Mouse (Mus musculus): ENCODE measurements around the gene Siah1a. TPM values are rescaled to one million over a fixed set of nuclear protein-coding genes. Genes with fewer than 3 reads are reported as not detected.

The Siah1a gene
- total and polyA plus RNA-seq, 2 experiments from 2014 or later = 66.1 to 69.7 TPM

GRCm38 (mm10) chr8:86760746-86761145 is 15.0 kb upstream of the Siah1a start:
- WGBS = 75% methylated on average over 6 of the region's 6 CpGs
- DNase-seq (ENCODE audit: low spot score) (no peak), ATAC-seq (no peak)
- Histone ChIP-seq H3K4me3 (ENCODE audit: low read length) (no peak overlapping the region), H3K9me3 (ENCODE audit: low read length) (no peaks in the 10 kb centered on the region), H3K36me3 (ENCODE audit: insufficient read depth, low read length) (no peaks in the 10 kb centered on the region), H3K9ac (replicated peaks; ENCODE audit: low read length) (no peak overlapping the region), H3K4me1 (ENCODE audit: insufficient read depth, low read length) (peaks cover 6% of the 10 kb centered on the region; the same call in 1 of the 2 replicates), H3K27ac (no peak overlapping the region), H3K27me3 (ENCODE audit: insufficient read depth, low read length) (no peaks in the 10 kb centered on the region), H3K4me2 (ENCODE audit: low read depth, low read length) (no peak overlapping the region)
- no peak for TF ChIP-seq CTCF (IDR thresholded peaks at IDR 0.05; ENCODE audit: low read depth)

DNA sequence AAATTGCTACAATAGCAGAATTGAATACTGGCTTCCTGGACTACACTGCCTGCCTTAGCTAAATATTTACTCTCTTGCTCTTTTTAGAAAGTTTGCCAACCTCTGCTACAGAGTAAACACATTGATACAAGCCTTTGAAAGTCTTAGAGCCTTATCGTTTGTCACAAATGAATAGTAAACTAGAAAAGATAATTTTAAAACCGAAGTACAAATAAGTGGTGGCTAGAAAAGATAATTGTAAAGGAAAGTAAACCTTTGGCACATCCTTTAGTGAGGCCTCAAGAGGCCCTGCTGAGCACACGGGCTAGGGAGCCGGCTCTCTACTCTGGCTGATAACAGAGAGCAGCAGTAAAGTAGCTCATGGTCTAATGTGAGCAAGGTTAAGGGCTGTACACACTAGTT is 13.4 kb upstream of the Siah1a start:
- no peaks in the 10 kb centered on the region for H3K27me3 ChIP-seq (ENCODE audit: insufficient read depth, low read length)
- H3K27ac ChIP-seq = no peak overlapping the region
- no peak for ATAC-seq
- no peak for DNase-seq (ENCODE audit: low spot score)
- peaks cover 6% of the 10 kb centered on the region; the same call in 1 of the 2 replicates for H3K4me1 ChIP-seq (ENCODE audit: insufficient read depth, low read length)
- no peaks in the 10 kb centered on the region for H3K9me3 ChIP-seq (ENCODE audit: low read length)
- 61% methylated on average over 4 of the region's 4 CpGs for WGBS
- no peak overlapping the region for H3K4me2 ChIP-seq (ENCODE audit: low read depth, low read length)
- no peak for TF ChIP-seq CTCF (IDR thresholded peaks at IDR 0.05; ENCODE audit: low read depth)
- H3K36me3 ChIP-seq (ENCODE audit: insufficient read depth, low read length) = no peaks in the 10 kb centered on the region
- no peak overlapping the region for H3K9ac ChIP-seq (replicated peaks; ENCODE audit: low read length)
- H3K4me3 ChIP-seq (ENCODE audit: low read length) = no peak overlapping the region

DNA sequence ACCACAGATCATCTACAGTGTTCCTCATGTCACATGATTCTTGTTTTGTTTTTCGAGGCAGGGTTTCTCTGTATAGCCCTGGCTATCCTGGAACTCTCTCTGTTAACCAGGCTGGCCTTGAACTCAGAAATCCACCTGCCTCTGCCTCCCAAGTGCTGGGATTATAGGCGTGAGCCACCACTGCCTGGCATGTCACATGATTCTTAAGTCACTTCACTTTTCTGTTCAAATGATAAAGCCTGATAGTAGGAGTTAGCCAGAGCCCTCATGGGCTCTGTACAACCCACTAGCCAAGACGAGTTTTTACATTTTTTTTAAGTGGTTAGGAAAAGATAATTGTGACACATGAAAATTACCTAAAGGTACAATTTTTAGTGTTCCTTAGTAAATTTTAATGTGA is 12.9 kb upstream of the Siah1a start:
- Histone ChIP-seq H3K36me3 (ENCODE audit: insufficient read depth, low read length) (no peaks in the 10 kb centered on the region), H3K4me3 (ENCODE audit: low read length) (no peak overlapping the region), H3K9ac (replicated peaks; ENCODE audit: low read length) (no peak overlapping the region), H3K27me3 (ENCODE audit: insufficient read depth, low read length) (no peaks in the 10 kb centered on the region), H3K27ac (no peak overlapping the region), H3K9me3 (ENCODE audit: low read length) (no peaks in the 10 kb centered on the region), H3K4me2 (ENCODE audit: low read depth, low read length) (no peak overlapping the region), H3K4me1 (ENCODE audit: insufficient read depth, low read length) (peaks cover 6% of the 10 kb centered on the region; the same call in 1 of the 2 replicates)
- no peak for DNase-seq (ENCODE audit: low spot score)
- no peak for TF ChIP-seq CTCF (IDR thresholded peaks at IDR 0.05; ENCODE audit: low read depth)
- no peak for ATAC-seq
- 76% methylated on average over 3 of the region's 3 CpGs for WGBS

DNA sequence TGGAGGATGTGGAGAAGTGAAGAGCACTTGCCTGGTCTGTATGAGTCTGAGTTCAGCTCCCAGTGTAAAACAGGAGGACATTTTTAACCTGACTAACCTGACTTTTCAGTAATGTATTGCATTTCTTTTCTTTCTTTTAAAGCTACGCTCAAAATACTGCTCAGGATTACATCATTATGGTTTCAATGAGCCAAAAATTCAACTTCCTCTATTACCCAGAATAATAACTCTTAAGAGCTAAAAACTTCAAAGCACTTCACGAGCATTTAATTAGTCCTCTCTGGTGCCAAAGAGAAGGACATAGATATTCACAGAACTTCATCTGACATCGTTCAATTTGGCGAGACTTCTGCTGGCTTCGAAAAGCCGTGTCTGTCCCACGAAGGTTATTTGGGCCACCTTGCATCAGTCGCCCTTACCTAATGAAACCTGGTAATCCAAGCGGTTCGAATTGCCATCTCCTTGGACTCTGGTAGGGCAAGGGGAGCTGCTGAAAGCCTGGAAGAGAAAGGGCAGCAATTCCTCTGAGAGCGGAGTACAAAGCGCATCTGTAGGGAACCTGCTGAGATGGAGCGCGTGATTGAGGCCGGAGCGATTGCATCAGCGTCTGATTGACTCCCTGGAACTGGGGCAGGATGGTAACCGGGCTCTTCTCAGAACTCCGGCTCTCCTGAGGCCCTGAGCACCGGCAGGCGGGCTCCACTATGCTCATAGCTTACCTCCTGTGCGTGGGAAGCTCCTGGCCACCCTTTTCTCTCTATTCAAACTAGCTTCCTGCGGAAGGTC is 11.4 kb upstream of the Siah1a start:
- no peak overlapping the region for H3K27ac ChIP-seq
- TF ChIP-seq CTCF (IDR thresholded peaks at IDR 0.05; ENCODE audit: low read depth) = no peak
- WGBS = 11% methylated on average over 23 of the region's 23 CpGs
- ATAC-seq (0 out of 2 replicates have a peak, but pooled peaks have one; percentile 21), DNase-seq (ENCODE audit: low spot score) (peak; percentile 49)
- peak overlapping the region; percentile 16 for H3K4me3 ChIP-seq (ENCODE audit: low read length)
- H3K9ac ChIP-seq (replicated peaks; ENCODE audit: low read length) = peak overlapping the region; percentile 35; the same call in 1 of the 2 replicates
- H3K4me2 ChIP-seq (ENCODE audit: low read depth, low read length) = peak overlapping the region; percentile 49
- no peaks in the 10 kb centered on the region for H3K36me3 ChIP-seq (ENCODE audit: insufficient read depth, low read length)
- H3K9me3 ChIP-seq (ENCODE audit: low read length) = no peaks in the 10 kb centered on the region
- H3K27me3 ChIP-seq (ENCODE audit: insufficient read depth, low read length) = no peaks in the 10 kb centered on the region
- peaks cover 6% of the 10 kb centered on the region; the same call in 1 of the 2 replicates for H3K4me1 ChIP-seq (ENCODE audit: insufficient read depth, low read length)

DNA sequence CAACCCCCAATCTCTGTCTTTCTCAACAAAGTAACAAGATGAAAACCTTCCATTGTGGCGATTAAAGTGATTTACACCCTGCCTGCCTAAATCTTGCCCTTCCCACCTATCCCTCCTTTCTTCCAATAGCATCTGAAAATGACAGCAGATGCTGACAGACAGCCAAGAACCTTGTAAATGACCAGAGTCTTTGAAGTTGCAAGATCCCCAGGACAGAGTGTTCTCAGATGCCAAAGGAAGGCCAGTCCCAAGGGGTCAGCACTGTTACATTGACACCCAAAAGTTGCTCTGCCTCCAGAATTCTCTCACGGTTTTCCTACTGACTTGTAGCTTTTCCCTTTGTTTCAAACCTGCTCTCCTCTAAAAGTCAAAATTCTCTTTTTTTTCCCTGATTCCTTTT is 4.1 kb upstream of the Siah1a start:
- no peak overlapping the region for H3K4me2 ChIP-seq (ENCODE audit: low read depth, low read length)
- no peak overlapping the region for H3K9ac ChIP-seq (replicated peaks; ENCODE audit: low read length)
- H3K27ac ChIP-seq = no peak overlapping the region
- H3K9me3 ChIP-seq (ENCODE audit: low read length) = no peaks in the 10 kb centered on the region
- no peak for ATAC-seq
- H3K36me3 ChIP-seq (ENCODE audit: insufficient read depth, low read length) = no peaks in the 10 kb centered on the region
- DNase-seq (ENCODE audit: low spot score) = no peak
- 0 out of 2 replicates have a peak, but pooled peaks cover 2% of the 10 kb centered on the region for H3K4me1 ChIP-seq (ENCODE audit: insufficient read depth, low read length)
- no peaks in the 10 kb centered on the region for H3K27me3 ChIP-seq (ENCODE audit: insufficient read depth, low read length)
- TF ChIP-seq CTCF (IDR thresholded peaks at IDR 0.05; ENCODE audit: low read depth) = no peak
- H3K4me3 ChIP-seq (ENCODE audit: low read length) = no peak overlapping the region
- 58% methylated on average over 2 of the region's 2 CpGs for WGBS

DNA sequence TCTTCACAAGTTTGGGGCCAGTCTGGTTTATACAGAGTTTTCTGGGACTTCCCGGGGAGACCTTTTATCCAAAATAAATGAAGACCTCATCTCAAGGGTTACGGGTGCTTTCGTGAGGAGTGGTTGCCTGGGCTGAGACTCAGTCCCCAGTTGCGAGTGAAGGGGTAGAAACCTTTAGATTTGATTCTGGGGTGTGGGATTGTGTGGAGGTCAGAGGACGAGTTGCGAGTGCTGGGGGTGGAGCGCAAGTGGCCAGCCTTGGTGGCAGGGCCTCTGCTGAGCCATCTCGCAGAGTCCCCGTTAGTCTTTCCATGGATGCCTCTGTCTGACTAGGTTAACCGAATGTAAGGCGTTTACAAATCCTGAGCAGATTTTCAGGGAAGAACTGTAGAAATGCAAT is 777 bp upstream of the Siah1a start:
- 2% methylated on average over 11 of the region's 11 CpGs for WGBS
- DNase-seq (ENCODE audit: low spot score) (no peak), ATAC-seq (0 out of 2 replicates have a peak, but pooled peaks have one; percentile 11)
- H3K4me3 ChIP-seq (ENCODE audit: low read length) = peak overlapping the region; percentile 93
- H3K27me3 ChIP-seq (ENCODE audit: insufficient read depth, low read length) = no peaks in the 10 kb centered on the region
- peak overlapping the region; percentile 99 for H3K9ac ChIP-seq (replicated peaks; ENCODE audit: low read length)
- peak overlapping the region; percentile 80 for H3K4me2 ChIP-seq (ENCODE audit: low read depth, low read length)
- 0 out of 2 replicates have a peak, but pooled peaks cover 12% of the 10 kb centered on the region for H3K4me1 ChIP-seq (ENCODE audit: insufficient read depth, low read length)
- H3K36me3 ChIP-seq (ENCODE audit: insufficient read depth, low read length) = no peaks in the 10 kb centered on the region
- H3K27ac ChIP-seq = peak overlapping the region; percentile 97
- no peaks in the 10 kb centered on the region for H3K9me3 ChIP-seq (ENCODE audit: low read length)
- no peak for TF ChIP-seq CTCF (IDR thresholded peaks at IDR 0.05; ENCODE audit: low read depth)

All from hindbrain, postnatal 0 days (tissue).